8 mouse cellular contexts compared by ENCODE assay signal in genomic region chrX:20797681-20798080, GRCm38 (mm10). TPM values are rescaled to one million over a fixed set of nuclear protein-coding genes. Genes with fewer than 3 reads are reported as not detected.
A peak's percentile ranks its signal among the peaks of the same experiment; 100 is the strongest.
DNase-seq lines count a peak whose midpoint lies in the region; ATAC-seq and TF ChIP-seq lines count a peak whose summit lies in the region.

TSS of gene Araf (plus strand) at chrX:20797814.

- no peak for TF ChIP-seq POLR2A in myocyte (IDR thresholded peaks at IDR 0.05; ENCODE audit: insufficient read length, low read depth)

- H3K79me2 ChIP-seq in myocyte (ENCODE audit: control insufficient read depth, insufficient read depth) = no peaks in the 10 kb centered on the region

- no peak within 1 kb of the TSS for H3ac ChIP-seq in myocyte (ENCODE audit: control insufficient read depth, insufficient read length)

- no peak for ATAC-seq in Patski
- ATAC-seq in limb, embryonic 11.5 days (ENCODE audit: insufficient number of reproducible peaks, low FRiP score, low TSS enrichment, low read depth) = peak; percentile 49; the same call in 1 of the 2 replicates

- no peaks in the 10 kb centered on the region for H3K9me3 ChIP-seq in forebrain, embryonic 10.5 days
- no peaks in the 10 kb centered on the region for H3K9me3 ChIP-seq in limb, embryonic 11.5 days (ENCODE audit: control insufficient read depth, low read length)

- no peak for TF ChIP-seq CTCF in Patski (IDR thresholded peaks at IDR 0.05)

- POLR2A ChIA-PET in Patski (lab: Charles Lee) = no interaction called here

- H3K36me3 ChIP-seq in forebrain, embryonic 10.5 days (replicated peaks) = peaks cover 11% of the 10 kb centered on the region
- no peaks in the 10 kb centered on the region for H3K36me3 ChIP-seq in limb, embryonic 11.5 days (ENCODE audit: control insufficient read depth, insufficient read depth, low read length)
- H3K36me3 ChIP-seq in myocyte (ENCODE audit: control insufficient read depth, insufficient read depth) = no peaks in the 10 kb centered on the region

- peak within 1 kb of the TSS; percentile 53 for H3K4me3 ChIP-seq in forebrain, embryonic 10.5 days
- peak within 1 kb of the TSS; percentile 31 for H3K4me3 ChIP-seq in limb, embryonic 11.5 days (ENCODE audit: low read depth, low read length)
- no peak within 1 kb of the TSS for H3K4me3 ChIP-seq in myocyte

- CTCF ChIA-PET in Patski (lab: Charles Lee) = no interaction called here

- H3K27me3 ChIP-seq in Patski (peaks cover 20% of the 10 kb centered on the region), myocyte (ENCODE audit: control insufficient read depth, insufficient read depth, insufficient read length) (no peaks in the 10 kb centered on the region)
- H3K27me3 ChIP-seq in forebrain, embryonic 10.5 days (ENCODE audit: poor library complexity, severe bottlenecking) = no peaks in the 10 kb centered on the region
- no peaks in the 10 kb centered on the region for H3K27me3 ChIP-seq in limb, embryonic 11.5 days (ENCODE audit: control insufficient read depth, insufficient read depth, low read length)

- peak within 1 kb of the TSS; percentile 65 for H3K9ac ChIP-seq in limb, embryonic 11.5 days (ENCODE audit: low read length)

- H3K4me2 ChIP-seq in limb, embryonic 11.5 days (ENCODE audit: low read depth, severe bottlenecking) = peak within 1 kb of the TSS; percentile 35
- H3K4me2 ChIP-seq in myocyte (ENCODE audit: low read depth) = no peak within 1 kb of the TSS

- peak within 1 kb of the TSS; percentile 91 for H3K27ac ChIP-seq in forebrain, embryonic 10.5 days
- H3K27ac ChIP-seq in limb, embryonic 11.5 days (replicated peaks; ENCODE audit: low read depth, low read length) = peak within 1 kb of the TSS; percentile 53

- 11% methylated on average over 6 of the region's 7 CpGs for WGBS in forebrain, embryonic 10.5 days
- WGBS in limb, embryonic 11.5 days = 25% methylated on average over 7 of the region's 7 CpGs

- intact Hi-C loops in heart, postnatal 14 days (cut with DNase I) = no loop called here

- in situ Hi-C loops in Patski (cut with MboI; ENCODE audit: low pct_unique_long_range_greater_than_20kb) = no loop called here

- no peaks in the 10 kb centered on the region for H3K4me1 ChIP-seq in forebrain, embryonic 10.5 days
- no peaks in the 10 kb centered on the region for H3K4me1 ChIP-seq in limb, embryonic 11.5 days (ENCODE audit: control insufficient read depth, insufficient read depth, low read length)

- no peak for DNase-seq in layer of hippocampus, adult 18-20 months (ENCODE audit: low spot score in 2 of 2)
- DNase-seq in layer of hippocampus, adult 9-11 months = no peak
- no peak for DNase-seq in Patski (ENCODE audit: low read depth, low spot score)
- peak; percentile 28 for DNase-seq in forebrain, embryonic 10.5 days (ENCODE audit: extremely low spot score, low spot score)
- DNase-seq in heart, postnatal 14 days = no peak
- DNase-seq in limb, embryonic 11.5 days (ENCODE audit: low spot score) = no peak
- DNase-seq in spleen, postnatal 14 days (ENCODE audit: low spot score in 2 of 2) = no peak

TF ChIP-seq in myocyte, 11 proteins besides CTCF, POLR2A, EP300 and RAD21:
- no peak for TF ChIP-seq POLR2AphosphoS2 (IDR thresholded peaks at IDR 0.05; ENCODE audit: insufficient read length, low read depth)
- TF ChIP-seq MYOD1 (IDR thresholded peaks at IDR 0.05; ENCODE audit: control insufficient read depth in 1 of 3, insufficient read length in 2 of 3, low read depth in 2 of 3) = no peak
- TF ChIP-seq SRF (IDR thresholded peaks at IDR 0.05; ENCODE audit: control insufficient read depth, insufficient read length, low read depth) = no peak
- TF ChIP-seq MYOG (IDR thresholded peaks at IDR 0.05; ENCODE audit: control insufficient read depth in 1 of 3, insufficient read depth in 1 of 3, insufficient read length in 2 of 3, low read depth in 2 of 3) = no peak
- TF ChIP-seq TCF3 (IDR thresholded peaks at IDR 0.05; ENCODE audit: insufficient read length, low read depth) = no peak
- TF ChIP-seq E2F4 (IDR thresholded peaks at IDR 0.05; ENCODE audit: insufficient read depth) = no peak
- no peak for TF ChIP-seq USF1 (IDR thresholded peaks at IDR 0.05; ENCODE audit: low read depth)
- no peak for TF ChIP-seq TCF12 (IDR thresholded peaks at IDR 0.05; ENCODE audit: insufficient read depth, poor library complexity, severe bottlenecking)
- no peak for TF ChIP-seq REST (IDR thresholded peaks at IDR 0.05; ENCODE audit: insufficient read depth, insufficient read length)
- no peak for TF ChIP-seq CEBPB (IDR thresholded peaks at IDR 0.05; ENCODE audit: insufficient read depth, poor library complexity, severe bottlenecking)
- no peak for TF ChIP-seq MAX (IDR thresholded peaks at IDR 0.05; ENCODE audit: low read depth)

RNA-seq across cellular contexts. Expression of gene Araf, which starts in this region (rescaled TPM):
- 100 to 1,000 TPM; 183 to 186 TPM for total RNA-seq in layer of hippocampus, adult 18-20 months (2021)
- polyA plus RNA-seq in Patski (2021) (94.5 TPM), myocyte (2012; fragmentation: generic; extraction: Trizol) (66.5 TPM)
- polyA plus RNA-seq in forebrain, embryonic 10.5 days (2016; fragmentation: Nextera tagmentation; extraction: Ambion mirVana) = 91.9 and 96.6 TPM in 2 replicates
- 10 to 100 TPM; 84.5 to 88.6 TPM for total RNA-seq in heart, postnatal 14 days (2021)
- polyA plus RNA-seq in limb, embryonic 11.5 days (2014; fragmentation: Nextera tagmentation; extraction: Ambion mirVana) = 69.8 and 75.0 TPM in 2 replicates
